Comparison of ENCODE assay signal across 10 mouse cellular contexts in the genomic region with DNA sequence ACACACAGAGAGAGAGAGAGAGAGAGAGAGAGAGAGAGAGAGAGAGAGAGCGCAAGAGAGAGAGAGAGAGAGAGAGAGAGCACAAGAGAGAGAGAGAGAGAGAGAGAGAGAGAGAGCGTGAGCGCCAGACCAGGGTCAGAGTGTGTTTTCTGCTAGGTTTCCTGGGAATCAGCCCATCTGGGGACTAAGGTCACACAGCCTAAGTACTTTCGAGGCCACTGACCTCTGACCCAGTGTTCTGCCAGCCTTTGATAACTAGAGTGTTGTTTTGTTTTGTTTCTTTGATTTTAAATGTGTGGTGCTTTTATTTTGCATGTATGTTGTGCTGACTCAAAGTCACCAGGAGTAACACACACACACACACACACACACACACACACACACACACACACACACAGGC. TPM values are rescaled to one million over a fixed set of nuclear protein-coding genes. Genes with fewer than 3 reads are reported as not detected.
DNase-seq lines count a peak whose midpoint lies in the region; ATAC-seq and TF ChIP-seq lines count a peak whose summit lies in the region.
"Had no signal": no experiment of that assay in that cellular context is flagged by ENCODE, and none has a peak within 500 bp of the region (broad histone marks: within the 10 kb centered on the region; RNA-seq: fewer than 3 reads in every experiment).

No protein-coding gene starts in this region.

- WGBS in lung, embryonic 14.5 days, result 12% methylated on average over 3 of the region's 4 CpGs

- no peak for ATAC-seq in lung, embryonic 14.5 days (ENCODE audit: insufficient read depth)
- ATAC-seq: midbrain, embryonic 15.5 days; Patski had no signal

- DNase-seq in adrenal gland, adult 2 months, result peak; percentile 61
- no peak for DNase-seq in adrenal gland, adult 18-20 months (ENCODE audit: low spot score in 2 of 2)
- DNase-seq in lung, embryonic 14.5 days, result peak; percentile 46
- DNase-seq in lung, postnatal 14 days, result no peak
- peak; percentile 61 for DNase-seq in kidney, postnatal 14 days
- DNase-seq in skeletal muscle tissue, adult 2 months (ENCODE audit: low read depth, low spot score), result peak; percentile 60
- no peak for DNase-seq in urinary bladder, postnatal 4 days (ENCODE audit: low spot score in 2 of 2)
- DNase-seq in thymus, adult 18-20 months, result no peak

- peak overlapping the region; percentile 68; the same call in 1 of the 2 replicates for H3K27ac ChIP-seq in lung, embryonic 14.5 days (ENCODE audit: low read depth)
- H3K27ac ChIP-seq: midbrain, embryonic 15.5 days had no signal

- TF ChIP-seq CTCF in lung, embryonic 14.5 days (IDR thresholded peaks at IDR 0.05; ENCODE audit: low read depth), result no peak

- H3K4me2 ChIP-seq in lung, embryonic 14.5 days, result peak overlapping the region; percentile 51; the same call in 1 of the 2 replicates
- H3K4me2 ChIP-seq: midbrain, embryonic 15.5 days had no signal

- H3K36me3 ChIP-seq in lung, embryonic 14.5 days (ENCODE audit: insufficient read depth), result no peaks in the 10 kb centered on the region
- H3K36me3 ChIP-seq: midbrain, embryonic 15.5 days had no signal

- peaks cover 33% of the 10 kb centered on the region for H3K27me3 ChIP-seq in lung, embryonic 14.5 days (ENCODE audit: insufficient read depth, low read length)

- H3K9ac ChIP-seq in lung, embryonic 14.5 days, result no peak overlapping the region
- H3K9ac ChIP-seq: midbrain, embryonic 15.5 days had no signal

- H3K9me3 ChIP-seq in lung, embryonic 14.5 days (ENCODE audit: low read depth, low read length), result no peaks in the 10 kb centered on the region
- H3K9me3 ChIP-seq: midbrain, embryonic 15.5 days had no signal

- no peak overlapping the region for H3K4me3 ChIP-seq in lung, embryonic 14.5 days (ENCODE audit: low read depth, low read length)
- H3K4me3 ChIP-seq: midbrain, embryonic 15.5 days had no signal

- H3K4me1 ChIP-seq in lung, embryonic 14.5 days (ENCODE audit: insufficient read depth), result peaks cover 23% of the 10 kb centered on the region

RNA-seq across cellular contexts. Expression of gene Fxyd1, which starts 1.1 kb away (rescaled TPM):
- total RNA-seq in adrenal gland, adult 2 months (2021), result 100 to 1,000 TPM; 307 to 317 TPM
- polyA plus RNA-seq in adrenal gland, adult 2 months (2012; rRNA removed), result 480 and 501 TPM in 2 replicates
- 100 to 1,000 TPM; 193 to 280 TPM for total RNA-seq in adrenal gland, adult 18-20 months (2021)
- 51.4 and 56.6 TPM in 2 replicates for polyA plus RNA-seq in lung, embryonic 14.5 days (2014; fragmentation: Nextera tagmentation; extraction: Ambion mirVana)
- polyA plus RNA-seq: Patski had no signal

RNA-seq across cellular contexts. Expression of gene Lgi4, which starts 3.3 kb away (rescaled TPM):
- total RNA-seq in adrenal gland, adult 2 months (2021), result 1 to 10 TPM; 2.2 to 6.5 TPM
- 3.3 and 6.2 TPM in 2 replicates for polyA plus RNA-seq in adrenal gland, adult 2 months (2012; rRNA removed)
- total RNA-seq in adrenal gland, adult 18-20 months (2021), result 1 to 10 TPM; 3.0 to 8.1 TPM
- 0.13 and 0.38 TPM in 2 replicates for polyA plus RNA-seq in lung, embryonic 14.5 days (2014; fragmentation: Nextera tagmentation; extraction: Ambion mirVana)

RNA-seq across cellular contexts. Expression of gene Fxyd7, which starts 4.6 kb away (rescaled TPM):
- total RNA-seq in adrenal gland, adult 2 months (2021), result 1 to 10 TPM; 1.3 to 1.4 TPM
- polyA plus RNA-seq in adrenal gland, adult 2 months (2012; rRNA removed), result 4.4 and 9.9 TPM in 2 replicates
- 1 to 10 TPM; 1.9 to 2.3 TPM for total RNA-seq in adrenal gland, adult 18-20 months (2021)
- 9.1 and 9.8 TPM in 2 replicates for polyA plus RNA-seq in lung, embryonic 14.5 days (2014; fragmentation: Nextera tagmentation; extraction: Ambion mirVana)
- polyA plus RNA-seq: Patski had no signal

RNA-seq across cellular contexts. Expression of gene Fxyd5, which starts 13.6 kb away (rescaled TPM):
- 100 to 1,000 TPM in 1 of 2 experiments, 10 to 100 TPM in 1; 61.4 to 112 TPM for total RNA-seq in adrenal gland, adult 2 months (2021)
- 51.0 and 53.5 TPM in 2 replicates for polyA plus RNA-seq in adrenal gland, adult 2 months (2012; rRNA removed)
- total RNA-seq in adrenal gland, adult 18-20 months (2021), result 10 to 100 TPM; 45.1 to 82.7 TPM
- 40.4 and 43.9 TPM in 2 replicates for polyA plus RNA-seq in lung, embryonic 14.5 days (2014; fragmentation: Nextera tagmentation; extraction: Ambion mirVana)

RNA-seq across cellular contexts. Expression of gene Fxyd3, which starts 20.6 kb away (rescaled TPM):
- 1 to 10 TPM; 1.3 to 3.4 TPM for total RNA-seq in adrenal gland, adult 2 months (2021)
- 0.04 and 0.73 TPM in 2 replicates for polyA plus RNA-seq in adrenal gland, adult 2 months (2012; rRNA removed)
- total RNA-seq in adrenal gland, adult 18-20 months (2021), result 1 to 10 TPM; 1.4 to 4.4 TPM
- 30.7 and 34.0 TPM in 2 replicates for polyA plus RNA-seq in lung, embryonic 14.5 days (2014; fragmentation: Nextera tagmentation; extraction: Ambion mirVana)
- polyA plus RNA-seq: midbrain, embryonic 15.5 days; Patski had no signal

Comparison
In these comparisons a context has a peak if more than half of its experiments do, and no peak if none do; other contexts are left out.
1. DNase-seq: peak in adrenal gland, adult 2 months (single experiment), lung, embryonic 14.5 days (single experiment), kidney, postnatal 14 days (single experiment) and skeletal muscle tissue, adult 2 months (single experiment); none in adrenal gland, adult 18-20 months (0 of 2), lung, postnatal 14 days (single experiment), urinary bladder, postnatal 4 days (0 of 2) and thymus, adult 18-20 months (0 of 2).